Mouse (Mus musculus) kidney, embryonic 15.5 days (tissue): ENCODE measurements around the gene Gm30737. TPM values are rescaled to one million over a fixed set of nuclear protein-coding genes. Genes with fewer than 3 reads are reported as not detected.
"Not testable (repeated sequence)": the region's sequence is repeated elsewhere in the genome, so short reads cannot be mapped to it uniquely, and the experiment has no call there.

Experiments
- ATAC-seq: fragments of 200-750 bp; cut with Nextera tagmentation; replicated peaks from 2 replicates; pipeline ENCODE4 v1.8.0; 2017; ENCODE audit warnings: moderate TSS enrichment; ENCODE audit not compliant: low FRiP score
- H3K27ac ChIP-seq: fragments of 300-500 bp; sonication (generic); 2 replicates; pipeline ENCODE4 v1.5.1; 2015; ENCODE audit warnings: mild to moderate bottlenecking, inconsistent platforms
- H3K27me3 ChIP-seq: fragments of 300-500 bp; sonication (generic); 2 replicates; pipeline ENCODE4 v1.6.1; 2015; ENCODE audit warnings: inconsistent platforms
- H3K36me3 ChIP-seq: fragments of 300-500 bp; sonication (generic); 2 replicates; pipeline ENCODE4 v1.6.1; 2015; ENCODE audit warnings: inconsistent platforms
- H3K4me1 ChIP-seq: fragments of 300-500 bp; sonication (generic); 2 replicates; pipeline ENCODE4 v1.6.1; 2015; ENCODE audit warnings: inconsistent platforms
- H3K4me2 ChIP-seq: fragments of 300-500 bp; sonication (generic); 2 replicates; pipeline ENCODE4 v1.6.1; 2015; ENCODE audit warnings: moderate library complexity, mild to moderate bottlenecking, inconsistent platforms
- H3K4me3 ChIP-seq: fragments of 300-500 bp; sonication (generic); replicated peaks from 2 replicates; pipeline ENCODE4 v1.5.1; 2015; ENCODE audit warnings: mild to moderate bottlenecking, inconsistent platforms
- H3K9ac ChIP-seq: fragments of 300-500 bp; sonication (generic); 2 replicates; pipeline ENCODE4 v1.6.1; 2015; ENCODE audit warnings: mild to moderate bottlenecking, inconsistent platforms
- H3K9me3 ChIP-seq: fragments of 300-500 bp; sonication (generic); replicated peaks from 2 replicates; pipeline ENCODE4 v1.6.1; 2016; ENCODE audit warnings: inconsistent platforms
- whole genome bisulfite sequencing: fragments of 180-500 bp; shearing (Covaris S2); methylation state at CpG from one replicate; pipeline ENCODE4 v1.1.7; 2015; ENCODE audit warnings: mixed read lengths; 5-methylcytosine and 5-hydroxymethylcytosine counted together
- polyA plus RNA-seq: library from polyadenylated mRNA; unstranded; fragments of >200 nt; fragmentation: Nextera tagmentation; extraction: Ambion mirVana; gene quantifications from 2 replicates; pipeline ENCODE4 v1.2.1, GENCODE M21; 2015

The Gm30737 gene
- not detected in 2 replicates for polyA plus RNA-seq

DNA sequence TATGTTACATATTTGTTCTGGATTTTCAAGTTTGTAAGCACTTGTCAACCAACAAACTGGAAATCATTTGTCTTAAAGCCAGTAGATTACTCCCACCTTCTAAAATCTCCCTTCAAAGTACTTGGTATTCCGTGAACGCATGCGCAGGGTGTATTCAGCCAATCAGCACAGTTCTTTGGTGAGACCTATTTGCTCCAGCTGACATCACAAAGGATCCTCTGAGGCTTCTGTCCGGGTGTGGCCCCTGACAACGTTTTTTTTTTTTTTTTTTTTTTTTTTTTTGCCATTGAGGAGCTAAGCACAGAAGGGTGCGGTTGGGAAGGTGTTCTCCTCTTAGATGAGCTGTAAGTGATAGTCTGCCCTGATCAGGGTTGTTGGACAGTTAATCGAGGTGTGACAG is at the start of gene Gm30737:
Gene Gm30737 (plus strand): TSS at position 301 of the 400 bp plus-strand sequence.
- not testable (repeated sequence) for H3K4me1 ChIP-seq, H3K4me2 ChIP-seq, H3K27ac ChIP-seq, H3K27me3 ChIP-seq, H3K9me3 ChIP-seq, ATAC-seq, H3K36me3 ChIP-seq, H3K9ac ChIP-seq, H3K4me3 ChIP-seq
- no CpG with 5 or more reads among the region's 7 CpGs for WGBS
